Mouse (Mus musculus): ENCODE data around the gene Ankar. TPM values are rescaled to one million over a fixed set of nuclear protein-coding genes. Genes with fewer than 3 reads are reported as not detected.

Gene Ankar
- not detected in 2 replicates for polyA plus RNA-seq (2014; fragmentation: Nextera tagmentation; extraction: Ambion mirVana)

- DNase-seq (ENCODE audit: low spot score) (no peak), ATAC-seq (ENCODE audit: low read depth) (no peak)
- H3K4me2 ChIP-seq (ENCODE audit: low read depth, low read length): no peak within 1 kb of the TSS
- no peaks in the 10 kb centered on the region for H3K36me3 ChIP-seq (ENCODE audit: control insufficient read depth, insufficient read depth, low read length)
- H3K9me3 ChIP-seq (ENCODE audit: control insufficient read depth, low read length): no peaks in the 10 kb centered on the region
- no peak within 1 kb of the TSS for H3K27ac ChIP-seq (replicated peaks; ENCODE audit: low read depth, low read length)
- H3K4me3 ChIP-seq (ENCODE audit: low read depth, low read length): no peak within 1 kb of the TSS
- no peak within 1 kb of the TSS for H3K9ac ChIP-seq (ENCODE audit: low read depth, low read length)
- no peaks in the 10 kb centered on the region for H3K4me1 ChIP-seq (ENCODE audit: control insufficient read depth, insufficient read depth, low read length)
- no peaks in the 10 kb centered on the region for H3K27me3 ChIP-seq (replicated peaks; ENCODE audit: control insufficient read depth, insufficient read depth, low read length)
- 79% methylated on average over 11 of the region's 11 CpGs for WGBS
These were observed at the start of gene Ankar for GRCm38 (mm10) chr1:72700479-72700878. Ankar (minus strand) TSS chr1:72700579.

GRCm38 (mm10) chr1:72746382-72746781 is 46.0 kb upstream of the Ankar start:
- Histone ChIP-seq H3K4me1 (ENCODE audit: control insufficient read depth, insufficient read depth, low read length) (peaks cover 7% of the 10 kb centered on the region; the same call in 1 of the 2 replicates), H3K36me3 (ENCODE audit: control insufficient read depth, insufficient read depth, low read length) (no peaks in the 10 kb centered on the region), H3K9ac (ENCODE audit: low read depth, low read length) (no peak overlapping the region), H3K4me2 (ENCODE audit: low read depth, low read length) (no peak overlapping the region), H3K27me3 (replicated peaks; ENCODE audit: control insufficient read depth, insufficient read depth, low read length) (no peaks in the 10 kb centered on the region), H3K4me3 (ENCODE audit: low read depth, low read length) (no peak overlapping the region), H3K9me3 (ENCODE audit: control insufficient read depth, low read length) (no peaks in the 10 kb centered on the region), H3K27ac (replicated peaks; ENCODE audit: low read depth, low read length) (peak overlapping the region; percentile 49)
- ATAC-seq (ENCODE audit: low read depth) (peak; percentile 57; the same call in 1 of the 2 replicates), DNase-seq (ENCODE audit: low spot score) (peak; percentile 87)
- WGBS: 48% methylated on average over 7 of the region's 7 CpGs

DNA sequence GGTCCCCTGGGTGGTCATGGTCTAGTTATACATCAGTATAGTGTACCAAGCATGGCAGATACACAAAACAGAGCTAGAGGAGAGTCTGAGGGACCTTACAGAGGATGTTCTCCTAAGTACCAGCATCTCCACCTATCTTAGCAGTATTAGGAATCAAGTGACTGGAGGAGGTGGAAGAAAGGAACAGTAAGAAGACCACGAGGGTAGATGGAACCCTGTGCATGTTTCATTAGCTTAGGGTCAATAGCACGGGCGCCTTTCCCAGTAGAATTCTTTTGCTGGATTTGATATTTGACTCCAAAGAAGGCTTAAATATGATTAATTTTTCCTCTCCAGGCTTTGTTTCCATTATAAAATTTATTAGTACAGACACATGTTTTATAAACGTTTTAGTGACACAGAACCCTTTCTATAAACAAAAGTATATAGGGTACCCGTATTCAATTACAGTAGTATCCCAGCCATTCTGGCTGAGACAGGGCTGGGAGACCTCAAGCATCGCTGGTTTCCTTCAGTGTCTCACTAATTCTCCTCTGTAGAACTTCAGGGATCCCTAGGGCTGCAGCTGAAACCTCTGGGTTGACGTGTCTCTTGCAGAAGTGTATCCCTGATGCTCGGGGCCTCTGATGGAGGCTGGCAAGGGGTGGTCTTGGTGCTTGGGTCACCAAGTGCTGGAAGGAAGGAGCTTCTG is 44.6 kb upstream of the Ankar start:
- WGBS: 62% methylated on average over 8 of the region's 8 CpGs
- peaks cover 6% of the 10 kb centered on the region; the same call in 1 of the 2 replicates for H3K4me1 ChIP-seq (ENCODE audit: control insufficient read depth, insufficient read depth, low read length)
- H3K27me3 ChIP-seq (replicated peaks; ENCODE audit: control insufficient read depth, insufficient read depth, low read length): no peaks in the 10 kb centered on the region
- no peak overlapping the region for H3K4me2 ChIP-seq (ENCODE audit: low read depth, low read length)
- no peak overlapping the region for H3K27ac ChIP-seq (replicated peaks; ENCODE audit: low read depth, low read length)
- H3K9ac ChIP-seq (ENCODE audit: low read depth, low read length): no peak overlapping the region
- no peaks in the 10 kb centered on the region for H3K36me3 ChIP-seq (ENCODE audit: control insufficient read depth, insufficient read depth, low read length)
- no peak overlapping the region for H3K4me3 ChIP-seq (ENCODE audit: low read depth, low read length)
- H3K9me3 ChIP-seq (ENCODE audit: control insufficient read depth, low read length): no peaks in the 10 kb centered on the region
- DNase-seq (ENCODE audit: low spot score): no peak
- no peak for ATAC-seq (ENCODE audit: low read depth)

- ATAC-seq (ENCODE audit: low read depth): no peak
- no peaks in the 10 kb centered on the region for H3K27me3 ChIP-seq (replicated peaks; ENCODE audit: control insufficient read depth, insufficient read depth, low read length)
- no peaks in the 10 kb centered on the region for H3K9me3 ChIP-seq (ENCODE audit: control insufficient read depth, low read length)
- 83% methylated on average over 5 of the region's 5 CpGs for WGBS
- H3K4me2 ChIP-seq (ENCODE audit: low read depth, low read length): no peak overlapping the region
- DNase-seq (ENCODE audit: low spot score): no peak
- peaks cover 9% of the 10 kb centered on the region for H3K4me1 ChIP-seq (ENCODE audit: control insufficient read depth, insufficient read depth, low read length)
- no peaks in the 10 kb centered on the region for H3K36me3 ChIP-seq (ENCODE audit: control insufficient read depth, insufficient read depth, low read length)
- H3K4me3 ChIP-seq (ENCODE audit: low read depth, low read length): no peak overlapping the region
- H3K27ac ChIP-seq (replicated peaks; ENCODE audit: low read depth, low read length): no peak overlapping the region
- no peak overlapping the region for H3K9ac ChIP-seq (ENCODE audit: low read depth, low read length)
These were observed 41.0 kb upstream of the Ankar start for GRCm38 (mm10) chr1:72741406-72741805.

GRCm38 (mm10) chr1:72739681-72740063 is 39.3 kb upstream of the Ankar start:
- Histone ChIP-seq H3K27me3 (replicated peaks; ENCODE audit: control insufficient read depth, insufficient read depth, low read length) (no peaks in the 10 kb centered on the region), H3K4me2 (ENCODE audit: low read depth, low read length) (no peak overlapping the region), H3K36me3 (ENCODE audit: control insufficient read depth, insufficient read depth, low read length) (no peaks in the 10 kb centered on the region), H3K4me3 (ENCODE audit: low read depth, low read length) (no peak overlapping the region), H3K9me3 (ENCODE audit: control insufficient read depth, low read length) (no peaks in the 10 kb centered on the region), H3K4me1 (ENCODE audit: control insufficient read depth, insufficient read depth, low read length) (peaks cover 9% of the 10 kb centered on the region), H3K27ac (replicated peaks; ENCODE audit: low read depth, low read length) (peak overlapping the region; percentile 41), H3K9ac (ENCODE audit: low read depth, low read length) (peak overlapping the region; percentile 8; the same call in 1 of the 2 replicates)
- DNase-seq (ENCODE audit: low spot score) (peak; percentile 72), ATAC-seq (ENCODE audit: low read depth) (peak; percentile 48; the same call in 1 of the 2 replicates)
- WGBS: 62% methylated on average over 10 of the region's 10 CpGs

DNA sequence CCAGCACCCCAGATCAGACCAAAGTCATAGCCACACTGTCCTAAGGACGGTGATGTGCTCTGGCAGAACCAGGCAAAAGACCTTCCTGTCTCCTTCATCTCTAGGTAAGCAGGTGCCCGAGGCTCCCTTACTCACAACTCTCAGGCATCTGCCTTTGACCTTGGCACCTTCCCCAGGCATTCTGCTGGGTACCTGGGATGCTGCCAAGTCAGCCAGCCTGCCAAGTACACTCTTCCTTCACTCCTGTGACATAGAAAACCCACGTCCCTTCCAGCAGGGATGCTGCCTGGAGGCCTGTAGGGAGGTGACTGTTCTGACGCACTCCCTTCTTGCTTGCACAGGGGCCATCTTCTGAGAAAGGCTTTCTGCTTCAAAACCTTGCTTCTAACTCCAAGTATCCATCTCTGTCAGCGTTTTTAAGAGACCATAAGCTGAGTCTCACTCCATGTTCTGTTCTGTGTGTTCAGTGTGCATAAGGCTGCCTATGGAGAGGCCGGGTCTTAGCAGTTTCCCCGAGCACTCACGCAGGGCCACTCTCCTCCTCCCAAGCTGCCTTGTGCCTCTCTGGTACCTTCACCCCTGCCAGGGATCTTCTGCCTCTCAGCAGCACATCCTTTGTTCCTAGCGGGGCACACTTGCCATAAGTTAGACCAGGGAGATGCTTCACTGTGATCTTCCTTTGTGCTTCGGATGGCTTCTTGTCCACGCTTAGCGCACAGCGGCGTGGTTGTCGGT is 38.7 kb upstream of the Ankar start:
- H3K4me2 ChIP-seq (ENCODE audit: low read depth, low read length): no peak overlapping the region
- H3K4me3 ChIP-seq (ENCODE audit: low read depth, low read length): no peak overlapping the region
- H3K27me3 ChIP-seq (replicated peaks; ENCODE audit: control insufficient read depth, insufficient read depth, low read length): no peaks in the 10 kb centered on the region
- ATAC-seq (ENCODE audit: low read depth): peak; percentile 51; the same call in 1 of the 2 replicates
- peak overlapping the region; percentile 8; the same call in 1 of the 2 replicates for H3K9ac ChIP-seq (ENCODE audit: low read depth, low read length)
- peaks cover 9% of the 10 kb centered on the region for H3K4me1 ChIP-seq (ENCODE audit: control insufficient read depth, insufficient read depth, low read length)
- WGBS: 77% methylated on average over 15 of the region's 15 CpGs
- no peaks in the 10 kb centered on the region for H3K9me3 ChIP-seq (ENCODE audit: control insufficient read depth, low read length)
- no peaks in the 10 kb centered on the region for H3K36me3 ChIP-seq (ENCODE audit: control insufficient read depth, insufficient read depth, low read length)
- no peak for DNase-seq (ENCODE audit: low spot score)
- H3K27ac ChIP-seq (replicated peaks; ENCODE audit: low read depth, low read length): peak overlapping the region; percentile 41; the same call in 1 of the 2 replicates

DNA sequence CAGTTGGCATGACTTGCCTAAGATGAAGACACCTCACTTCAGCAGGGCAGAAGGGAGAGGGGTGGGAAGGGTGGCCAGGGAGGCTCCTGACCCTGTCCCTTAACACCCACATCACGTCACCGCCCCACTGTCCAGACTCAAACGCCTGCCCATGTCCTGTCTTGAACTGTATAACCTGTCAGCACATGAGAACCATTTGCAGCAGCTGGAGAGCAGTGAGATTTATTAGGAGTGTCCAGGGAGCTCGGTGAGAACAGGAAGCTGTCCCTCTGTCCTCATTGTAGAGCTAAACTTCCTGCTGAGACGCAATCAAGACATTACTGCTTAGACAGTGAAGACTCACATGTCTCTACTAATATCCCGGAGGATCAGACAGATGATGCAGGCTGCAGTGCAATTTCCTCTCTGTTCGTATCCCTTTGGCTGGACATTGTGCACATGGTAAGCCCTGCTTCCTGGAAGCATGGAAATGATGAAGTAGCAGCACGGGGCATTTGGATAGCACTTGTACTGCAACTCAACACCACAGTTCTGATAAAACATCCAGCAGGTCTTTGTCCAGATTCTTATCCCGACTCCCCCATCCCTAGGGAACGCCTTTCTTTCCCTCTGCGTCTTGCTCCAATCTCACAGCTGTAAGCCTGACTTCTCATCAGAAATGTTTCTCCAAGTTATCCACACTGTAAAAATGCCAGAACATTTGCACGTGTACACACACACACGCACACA is 36.2 kb upstream of the Ankar start:
- ATAC-seq (ENCODE audit: low read depth) (no peak), DNase-seq (ENCODE audit: low spot score) (peak; percentile 35)
- no peak overlapping the region for H3K4me3 ChIP-seq (ENCODE audit: low read depth, low read length)
- H3K9me3 ChIP-seq (ENCODE audit: control insufficient read depth, low read length): no peaks in the 10 kb centered on the region
- no peak overlapping the region for H3K9ac ChIP-seq (ENCODE audit: low read depth, low read length)
- H3K4me2 ChIP-seq (ENCODE audit: low read depth, low read length): no peak overlapping the region
- H3K36me3 ChIP-seq (ENCODE audit: control insufficient read depth, insufficient read depth, low read length): no peaks in the 10 kb centered on the region
- no peak overlapping the region for H3K27ac ChIP-seq (replicated peaks; ENCODE audit: low read depth, low read length)
- H3K27me3 ChIP-seq (replicated peaks; ENCODE audit: control insufficient read depth, insufficient read depth, low read length): no peaks in the 10 kb centered on the region
- peaks cover 9% of the 10 kb centered on the region for H3K4me1 ChIP-seq (ENCODE audit: control insufficient read depth, insufficient read depth, low read length)
- 48% methylated on average over 13 of the region's 13 CpGs for WGBS

DNA sequence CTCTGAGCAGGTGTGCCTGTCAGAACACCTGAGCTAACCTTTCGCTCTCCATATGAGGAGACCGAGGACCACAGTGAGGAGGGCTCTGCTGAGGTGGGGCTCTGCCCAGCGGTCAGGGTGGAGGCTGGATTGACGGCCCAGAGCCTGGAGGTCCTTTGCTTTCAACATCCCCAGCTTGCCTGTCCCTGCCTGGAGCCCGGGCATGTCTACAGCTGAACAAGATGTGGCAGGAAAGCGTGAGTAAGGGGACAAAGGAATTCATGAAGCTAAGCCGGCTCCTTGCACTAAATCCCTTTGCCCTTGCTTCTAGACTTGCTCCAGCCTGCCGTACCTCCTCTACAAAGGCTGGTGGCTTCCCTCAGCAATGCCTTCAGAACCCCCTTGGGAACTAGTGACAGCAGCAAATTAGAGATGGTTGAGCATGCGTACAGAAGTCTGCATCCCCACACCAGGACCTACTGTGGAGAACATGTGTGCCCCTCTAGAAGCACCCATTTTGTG is 32.9 kb upstream of the Ankar start:
- H3K9me3 ChIP-seq (ENCODE audit: control insufficient read depth, low read length): no peaks in the 10 kb centered on the region
- DNase-seq (ENCODE audit: low spot score) (peak; percentile 79), ATAC-seq (ENCODE audit: low read depth) (peak; percentile 58)
- H3K36me3 ChIP-seq (ENCODE audit: control insufficient read depth, insufficient read depth, low read length): no peaks in the 10 kb centered on the region
- peak overlapping the region; percentile 58; the same call in 1 of the 2 replicates for H3K27ac ChIP-seq (replicated peaks; ENCODE audit: low read depth, low read length)
- H3K4me2 ChIP-seq (ENCODE audit: low read depth, low read length): no peak overlapping the region
- H3K4me3 ChIP-seq (ENCODE audit: low read depth, low read length): no peak overlapping the region
- peaks cover 15% of the 10 kb centered on the region for H3K4me1 ChIP-seq (ENCODE audit: control insufficient read depth, insufficient read depth, low read length)
- no peaks in the 10 kb centered on the region for H3K27me3 ChIP-seq (replicated peaks; ENCODE audit: control insufficient read depth, insufficient read depth, low read length)
- WGBS: 73% methylated on average over 9 of the region's 9 CpGs
- H3K9ac ChIP-seq (ENCODE audit: low read depth, low read length): no peak overlapping the region
